Mouse (Mus musculus): ENCODE results near the gene Sox12.

DNA sequence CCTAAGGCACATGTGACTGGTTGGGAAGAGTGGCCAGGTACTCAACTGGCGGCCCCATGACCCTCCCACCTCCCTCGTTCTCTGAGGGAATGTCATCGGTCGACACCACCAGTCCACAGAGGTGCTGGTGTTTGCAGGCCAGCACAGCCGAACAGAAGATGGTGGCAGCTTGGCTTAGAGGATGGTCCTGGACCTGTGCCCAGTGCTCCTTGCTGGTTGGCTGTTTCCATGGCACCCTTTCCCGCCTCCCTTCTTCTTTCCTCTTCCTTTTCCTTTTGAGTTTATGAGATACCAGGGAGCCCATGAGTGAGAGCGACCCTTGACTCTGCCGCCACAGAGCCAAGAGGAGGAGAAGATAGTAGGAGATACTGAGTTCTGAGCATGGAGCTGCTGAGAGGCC lies 45.4 kb upstream of the Sox12 start:
- no peak for TF ChIP-seq CTCF (IDR thresholded peaks at IDR 0.05; ENCODE audit: borderline replicate concordance, insufficient read depth, low read depth, low read length)
- no peak for TF ChIP-seq POLR2A (IDR thresholded peaks at IDR 0.05; ENCODE audit: borderline replicate concordance, insufficient read depth, low read length)

All from cerebellum, adult 2 months (tissue).